Mouse (Mus musculus) kidney, adult 2 months (tissue): ENCODE data around the gene Ptprn2.

Experiments
- CTCF ChIP-seq: fragments of 200-500 bp; conservative IDR thresholded peaks from 2 replicates; pipeline ENCODE4 v1.5.1; 2011; ENCODE audit warnings: low read depth, mild to moderate bottlenecking, control low read depth, low read length, moderate library complexity, mixed read lengths; ENCODE audit not compliant: insufficient read depth, insufficient read length
- POLR2A ChIP-seq: fragments of 200-500 bp; IDR thresholded peaks from one replicate; pipeline ENCODE4 v1.6.1; 2011; ENCODE audit warnings: low read depth, low read length, control low read depth

DNA sequence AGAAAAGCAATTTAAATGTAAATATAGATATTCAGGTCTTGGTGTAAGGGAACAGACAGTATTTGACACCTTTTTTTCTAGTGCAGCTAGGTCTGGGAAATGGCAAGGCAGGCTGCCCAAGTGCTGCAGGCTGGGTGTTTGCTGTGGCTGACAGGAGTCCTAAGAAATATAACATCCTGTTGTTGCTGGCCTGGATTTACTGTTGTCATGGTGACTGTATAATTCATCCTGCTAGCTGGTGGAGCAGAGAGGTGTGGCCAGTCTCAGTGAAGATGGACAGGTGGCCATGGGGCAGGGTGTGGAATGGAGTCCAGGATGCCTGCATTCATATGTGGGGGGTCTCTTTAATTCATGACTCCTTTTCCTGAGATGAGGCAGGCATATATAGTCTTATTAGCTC is 96.3 kb downstream of the Ptprn2 start:
- no peak for TF ChIP-seq CTCF
- TF ChIP-seq POLR2A, result no peak
